Mouse (Mus musculus): ENCODE measurements around the gene Enpp6.

DNA sequence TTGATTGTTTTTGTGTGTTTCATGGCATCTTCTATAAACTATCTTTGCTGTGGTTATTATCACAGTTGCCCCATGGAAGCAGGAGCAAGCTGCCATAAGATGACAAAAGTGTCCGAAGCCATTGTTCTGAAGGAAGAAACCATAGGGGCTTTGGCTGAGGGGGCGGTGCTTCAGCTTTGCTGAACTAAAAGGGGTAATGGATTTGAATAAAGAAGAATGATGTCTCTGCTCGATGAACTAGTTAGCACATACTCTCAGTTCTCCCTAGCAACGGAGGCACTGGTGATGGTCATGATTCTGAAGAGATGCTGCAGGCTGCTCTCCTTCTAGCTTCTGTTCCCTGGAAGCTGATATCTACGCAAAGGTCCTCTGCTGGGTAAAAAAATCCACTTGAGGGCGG, 41.8 kb downstream of the Enpp6 start:
- TF ChIP-seq CTCF (IDR thresholded peaks at IDR 0.05; ENCODE audit: low read depth, low read length) (no peak), GATA1 (IDR thresholded peaks at IDR 0.05; ENCODE audit: borderline replicate concordance, low read length) (no peak), POLR2AphosphoS5 (IDR thresholded peaks at IDR 0.05; ENCODE audit: insufficient replicate concordance, low read depth, low read length) (no peak), TAL1 (conservative IDR thresholded peaks at IDR 0.05; ENCODE audit: low read depth, low read length) (no peak)
